Mouse (Mus musculus): Measurements from ENCODE around the gene Sass6.
A peak's percentile ranks its signal among the peaks of the same experiment; 100 is the strongest.
"Not testable (repeated sequence)": the region's sequence is repeated elsewhere in the genome, so short reads cannot be mapped to it uniquely, and the experiment has no call there.

Gene Sass6

GRCm38 (mm10) chr3:116631459-116631858 is 36.7 kb downstream of the Sass6 start:
- DNase-seq (ENCODE audit: low spot score in 2 of 2) = no peak

- DNase-seq (ENCODE audit: low spot score in 2 of 2) = no peak
These were observed 38.2 kb downstream of the Sass6 start for GRCm38 (mm10) chr3:116632971-116633370.

DNA sequence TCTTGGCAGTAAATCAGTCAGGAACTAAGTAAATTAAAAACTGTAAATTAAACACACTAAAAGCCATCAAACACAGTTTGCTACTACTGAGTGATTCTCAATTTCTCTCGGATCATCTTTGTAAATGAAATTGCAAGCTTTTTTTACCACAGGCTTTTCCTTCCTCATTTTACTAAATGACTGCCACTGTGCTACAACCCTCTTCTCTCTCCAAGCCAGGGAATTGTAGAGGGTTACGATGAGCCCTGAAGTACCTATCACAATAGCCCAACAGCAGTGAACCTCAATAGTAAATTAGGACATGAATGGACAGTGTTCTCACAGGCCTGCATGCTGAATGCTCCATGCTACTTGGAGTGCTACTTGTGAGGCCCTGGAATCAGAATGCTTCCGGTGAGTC is 39.3 kb downstream of the Sass6 start:
- no peak for DNase-seq (ENCODE audit: low spot score in 2 of 2)

DNA sequence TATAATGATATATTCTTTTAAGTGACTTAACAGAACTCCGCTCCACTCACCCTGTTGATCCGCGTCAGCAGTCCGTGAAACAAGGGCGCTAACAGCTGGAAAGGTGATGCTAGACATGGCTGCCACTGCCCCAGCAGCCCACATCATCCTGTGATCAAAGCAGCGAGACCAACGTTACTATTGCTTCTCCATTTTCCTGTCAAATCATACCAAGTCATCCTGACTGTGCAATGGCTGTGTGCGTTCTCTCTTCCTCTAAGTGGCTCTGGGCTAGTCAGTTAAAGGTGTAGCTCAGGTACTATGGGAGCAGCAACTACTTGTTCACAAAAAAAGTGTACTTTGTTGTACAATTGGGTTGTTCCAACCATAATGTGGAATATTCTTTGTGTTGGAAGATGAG is 40.1 kb downstream of the Sass6 start:
- DNase-seq (ENCODE audit: low spot score in 2 of 2) = no peak

DNA sequence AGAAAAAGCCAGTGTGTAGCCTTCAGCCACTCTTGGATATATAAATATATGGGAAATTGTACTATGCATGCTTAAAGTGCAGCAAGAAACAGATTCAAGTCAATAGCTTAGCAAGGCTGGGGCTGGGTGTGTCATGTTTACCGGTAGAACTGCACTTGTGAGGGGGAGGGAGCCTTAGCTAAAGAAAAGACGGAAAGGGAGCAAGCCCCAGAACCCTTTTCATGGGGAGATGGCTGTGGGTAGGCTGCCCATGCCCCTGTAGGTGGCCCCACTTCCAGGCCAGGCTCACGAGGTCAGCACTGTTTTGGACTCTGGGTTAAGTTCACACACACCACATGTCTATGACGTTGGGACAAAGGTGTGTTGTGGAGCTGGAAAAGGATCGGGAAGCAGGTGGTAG is 41.0 kb downstream of the Sass6 start:
- no peak for DNase-seq (ENCODE audit: low spot score in 2 of 2)

DNA sequence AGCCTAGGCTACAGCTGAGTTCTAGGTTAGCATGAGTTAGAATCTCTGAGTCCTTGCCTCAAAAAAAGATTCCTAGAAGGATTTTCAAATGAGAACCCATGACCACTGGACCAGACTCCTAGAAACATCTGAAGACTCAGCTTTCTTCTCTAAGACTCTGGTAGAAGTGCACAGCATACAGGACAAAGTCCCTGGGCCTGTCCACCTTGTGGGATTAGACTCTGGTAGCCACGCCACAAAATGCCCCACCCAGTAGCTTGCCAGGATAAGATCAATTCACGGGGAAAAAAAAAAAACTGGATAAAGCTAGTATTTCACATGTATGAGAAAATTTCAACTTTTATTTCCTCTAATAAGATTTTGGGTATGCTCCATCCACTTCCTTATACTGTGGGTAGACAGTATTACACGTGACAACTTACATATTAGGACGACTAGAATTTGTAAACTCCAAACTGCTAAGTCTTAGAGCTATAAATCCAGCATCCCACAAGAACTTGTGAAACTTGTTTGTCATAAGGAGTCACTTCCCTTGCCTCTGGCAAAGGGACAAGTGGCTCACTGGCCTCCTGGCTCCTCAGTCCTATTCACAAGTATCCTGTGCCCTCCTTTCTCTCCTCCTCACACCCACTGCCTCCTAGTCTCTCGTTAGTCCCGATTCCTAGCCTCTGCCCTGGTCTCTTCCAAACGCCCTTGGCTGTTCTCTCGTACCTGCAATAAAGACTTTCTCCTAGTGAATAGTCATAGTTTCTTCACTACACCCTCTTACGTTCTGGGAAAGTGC is 43.1 kb downstream of the Sass6 start:
- DNase-seq (ENCODE audit: low spot score in 2 of 2) = no peak

DNA sequence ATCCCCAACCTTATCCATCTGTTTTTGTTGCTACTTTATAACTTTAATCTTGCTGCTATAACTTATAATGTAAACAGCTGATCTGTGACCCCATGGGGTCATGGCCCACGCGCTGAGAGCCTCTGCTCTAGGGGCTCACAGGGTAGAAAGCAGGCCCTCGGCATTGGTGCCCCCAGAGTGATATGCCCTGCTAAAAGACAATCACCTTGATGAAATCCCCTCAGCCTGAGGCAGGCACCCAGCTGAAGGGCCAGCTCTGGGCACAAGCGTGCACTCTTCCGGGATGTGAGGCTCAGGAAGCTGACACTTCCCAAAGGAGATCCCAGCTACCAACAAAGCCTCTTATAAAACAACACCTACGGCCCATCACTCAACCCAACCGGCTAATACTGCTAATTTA is 43.8 kb downstream of the Sass6 start:
- no peak for DNase-seq (ENCODE audit: low spot score in 2 of 2)

DNA sequence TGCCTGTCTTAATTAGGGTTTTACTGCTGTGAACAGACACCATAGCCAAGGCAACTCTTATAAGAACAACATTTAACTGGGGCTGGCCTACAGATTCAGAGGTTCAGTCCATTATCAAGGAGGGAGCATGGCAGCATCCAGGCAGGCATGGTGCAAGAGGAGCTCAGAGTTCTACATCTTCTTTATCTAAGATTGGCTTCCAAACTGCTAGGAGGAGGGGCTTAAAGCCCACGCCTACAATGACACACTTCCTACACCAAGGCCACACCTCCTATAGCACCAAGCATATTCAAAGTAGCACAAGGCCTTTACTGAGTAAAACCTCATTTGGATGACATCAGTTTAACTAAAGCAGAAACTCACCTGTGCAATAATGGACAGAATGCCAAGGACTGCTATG is 45.2 kb downstream of the Sass6 start:
- DNase-seq (ENCODE audit: low spot score in 2 of 2) = no peak

GRCm38 (mm10) chr3:116641811-116642371 is 47.1 kb downstream of the Sass6 start:
- no peak for DNase-seq (ENCODE audit: low spot score in 2 of 2)

- DNase-seq (ENCODE audit: low spot score in 2 of 2) = no peak
These were observed 47.6 kb downstream of the Sass6 start for GRCm38 (mm10) chr3:116642373-116642772.

DNA sequence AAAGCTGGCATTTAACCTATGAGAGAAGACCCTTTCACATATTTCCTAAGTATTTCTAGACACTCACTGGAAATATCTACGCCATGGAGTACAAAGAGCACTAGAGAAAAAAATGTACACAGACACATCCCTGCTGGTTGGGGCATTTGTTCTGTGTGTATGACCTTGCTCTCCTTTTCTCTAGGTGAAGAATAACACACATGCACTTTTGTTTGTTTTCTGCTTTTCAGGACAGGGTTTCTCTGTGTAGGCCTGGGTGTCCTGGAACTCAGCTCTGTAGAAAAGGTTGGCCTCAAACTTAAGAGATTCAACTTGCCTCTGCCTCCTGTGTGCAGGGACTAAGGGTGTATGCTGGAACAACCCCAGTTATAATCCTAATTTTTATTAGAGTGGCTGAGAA is 51.6 kb downstream of the Sass6 start:
- DNase-seq (ENCODE audit: low spot score in 2 of 2) = no peak

DNA sequence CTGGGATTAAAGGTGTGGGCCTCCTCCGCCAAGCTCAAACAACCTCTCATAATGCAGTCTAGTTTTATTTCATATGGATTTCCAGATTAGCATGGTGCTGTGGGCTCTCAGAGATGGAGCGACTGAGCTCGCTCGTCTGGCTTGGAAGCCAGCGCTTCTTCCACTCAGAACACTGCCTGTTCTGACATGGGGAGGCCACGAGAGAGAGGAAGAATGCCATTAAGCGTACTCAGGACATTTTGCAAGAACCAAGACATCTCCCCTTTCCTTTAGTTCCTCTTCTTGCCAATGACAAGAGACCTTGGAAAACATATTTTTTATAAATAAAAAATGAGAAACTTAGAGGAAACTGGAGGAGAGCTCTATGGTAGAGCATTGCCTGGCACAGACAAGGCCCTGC is 54.0 kb downstream of the Sass6 start:
- no peak for DNase-seq (ENCODE audit: low spot score in 2 of 2)

GRCm38 (mm10) chr3:116650698-116651097 is 55.9 kb downstream of the Sass6 start:
- DNase-seq (ENCODE audit: low spot score in 2 of 2) = no peak

DNA sequence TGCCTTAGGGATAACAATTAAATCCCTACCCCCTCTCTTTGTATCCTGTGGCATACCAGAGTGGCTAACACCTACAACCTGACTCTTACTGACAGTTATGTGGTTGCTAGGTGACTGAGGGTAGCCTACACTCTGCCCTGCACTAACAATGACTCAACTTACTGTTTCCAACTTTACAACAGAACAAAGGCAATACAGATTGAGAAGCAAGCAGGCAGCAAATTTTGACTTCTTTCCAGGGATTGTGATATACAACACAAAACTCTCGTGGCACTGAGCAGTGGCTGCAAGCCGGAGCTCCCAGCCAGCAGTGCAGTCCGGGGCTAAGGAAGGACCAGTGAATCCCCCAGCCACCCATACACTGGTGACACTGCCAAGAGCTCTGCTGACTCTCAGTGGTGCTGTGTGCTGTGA is 57.3 kb downstream of the Sass6 start:
- no peak for DNase-seq (ENCODE audit: low spot score in 2 of 2)

DNA sequence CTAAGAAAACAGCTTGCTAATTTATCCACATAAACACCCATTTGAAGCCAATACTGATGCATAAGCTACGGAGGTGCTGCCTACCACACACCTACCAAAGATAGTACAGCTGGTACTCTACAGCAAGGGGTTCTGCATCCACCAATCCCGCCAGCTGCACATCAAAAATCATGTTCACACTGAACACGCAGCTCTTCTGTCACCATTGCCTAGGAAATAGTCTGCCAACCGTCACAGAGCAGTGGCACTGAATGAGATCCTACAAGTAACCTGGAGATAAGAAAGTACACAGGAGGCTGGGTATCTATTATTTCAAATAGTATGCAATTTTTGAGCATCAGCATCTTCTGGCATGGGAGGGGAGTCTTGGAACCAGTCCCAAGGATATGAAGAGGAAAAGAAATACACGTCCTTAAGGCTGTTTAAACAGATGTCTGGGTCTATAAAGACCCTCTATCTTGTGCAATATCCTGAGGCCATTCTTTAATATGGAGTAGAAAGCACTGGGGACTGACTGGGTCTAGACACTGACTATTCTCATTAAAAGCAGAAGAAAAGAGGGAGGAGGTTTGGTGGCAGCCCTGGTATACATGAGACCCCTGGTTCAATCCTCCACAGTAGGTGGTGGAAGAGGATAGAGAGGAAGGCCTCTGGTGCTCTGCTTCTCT is 58.6 kb downstream of the Sass6 start:
- DNase-seq (ENCODE audit: low spot score in 2 of 2) = no peak

DNA sequence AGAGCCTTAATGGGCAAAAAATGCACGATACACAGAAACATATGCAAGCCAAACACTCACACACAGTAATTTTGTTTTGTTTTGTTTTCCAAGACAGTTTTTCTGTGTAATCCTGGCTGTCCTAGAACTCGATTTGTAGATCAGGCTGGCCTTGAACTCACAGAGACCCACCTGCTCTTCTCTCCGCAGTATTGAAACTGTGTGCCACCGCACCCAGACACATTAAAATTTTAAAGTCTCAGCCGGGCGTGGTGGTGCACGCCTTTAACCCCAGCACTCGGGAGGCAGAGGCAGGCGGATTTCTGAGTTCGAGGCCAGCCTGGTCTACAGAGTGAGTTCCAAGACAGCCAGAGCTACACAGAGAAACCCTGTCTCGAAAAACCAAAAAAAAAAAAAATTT is 59.3 kb downstream of the Sass6 start:
- DNase-seq (ENCODE audit: low spot score in 2 of 2) = not testable (repeated sequence)

- no peak for DNase-seq (ENCODE audit: low spot score in 2 of 2)
These were observed 61.6 kb downstream of the Sass6 start for GRCm38 (mm10) chr3:116656184-116656965.

DNA sequence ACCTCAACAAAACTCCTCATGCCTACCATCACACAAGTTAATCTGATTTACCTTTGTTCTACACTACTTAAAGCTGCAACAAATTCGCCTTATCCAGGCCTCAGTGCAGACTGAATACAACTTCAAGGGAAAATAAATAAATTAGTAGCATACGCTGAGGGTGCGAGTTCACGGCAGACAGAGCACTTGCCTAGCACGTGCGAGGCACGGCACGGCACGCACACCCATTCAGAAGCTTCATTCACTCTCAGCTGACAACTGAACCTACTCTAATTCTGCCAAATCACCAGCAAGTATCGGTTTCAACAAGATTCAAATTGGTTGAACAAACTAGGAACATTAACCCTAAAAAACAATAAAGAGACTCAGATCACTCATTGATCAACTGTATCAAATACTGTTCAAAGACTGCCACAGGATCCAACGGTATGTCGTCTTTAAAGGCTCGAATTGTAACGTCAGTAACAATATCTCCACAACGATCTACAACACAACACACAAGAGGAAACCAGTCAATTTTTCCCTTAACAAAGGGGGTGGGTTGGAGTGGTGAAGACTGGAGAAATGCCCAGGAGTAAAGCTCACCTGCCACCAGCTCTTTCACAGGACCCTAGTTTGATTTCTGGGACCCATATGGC is 64.3 kb downstream of the Sass6 start:
- DNase-seq (ENCODE audit: low spot score in 2 of 2) = no peak

GRCm38 (mm10) chr3:116659856-116660430 is 65.2 kb downstream of the Sass6 start:
- DNase-seq (ENCODE audit: low spot score in 2 of 2) = no peak

DNA sequence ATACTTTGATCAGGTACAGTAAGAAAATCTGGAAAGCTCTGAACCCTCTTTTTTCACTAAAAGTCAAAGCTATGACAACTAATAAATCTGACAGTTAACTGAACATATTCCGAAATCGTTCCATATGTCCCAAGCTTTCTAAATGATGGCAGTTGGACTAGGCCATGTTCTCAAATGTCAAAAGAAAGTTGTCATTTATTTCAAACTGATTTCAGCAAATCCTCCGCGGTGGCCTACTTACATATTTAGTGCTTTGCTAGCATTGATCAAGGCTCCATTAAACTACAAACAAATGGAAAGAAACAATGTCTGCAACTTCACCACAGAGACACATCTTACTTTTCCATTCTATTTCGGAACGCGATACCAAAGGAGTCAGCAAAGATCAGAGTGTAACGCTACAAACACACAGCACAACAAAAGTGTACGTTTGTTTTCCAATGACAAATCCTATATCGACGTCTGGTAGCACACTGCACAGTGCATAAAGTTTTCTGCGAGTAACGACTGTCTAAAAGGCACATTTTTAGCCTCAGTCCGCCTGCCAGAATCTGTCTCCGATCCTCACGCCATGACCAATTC is 66.6 kb downstream of the Sass6 start:
- no peak for DNase-seq (ENCODE audit: low spot score in 2 of 2)

- DNase-seq (ENCODE audit: low spot score in 2 of 2) = peak in 1 of 2 experiments; percentile 25
These were observed 67.2 kb downstream of the Sass6 start for GRCm38 (mm10) chr3:116661870-116662414.
